Mouse (Mus musculus): ENCODE measurements around the gene Snx10. TPM values are rescaled to one million over a fixed set of nuclear protein-coding genes. Genes with fewer than 3 reads are reported as not detected.
"Not testable (repeated sequence)": the region's sequence is repeated elsewhere in the genome, so short reads cannot be mapped to it uniquely, and the experiment has no call there.

Gene Snx10
- polyA plus RNA-seq (2016; fragmentation: Nextera tagmentation; extraction: Ambion mirVana): 41.9 and 51.1 TPM in 2 replicates

GRCm38 (mm10) chr6:51523807-51524320 is at the start of gene Snx10:
Gene Snx10 (plus strand): TSS chr6:51523901.
- H3K4me1 ChIP-seq: peaks cover 11% of the 10 kb centered on the region; the same call in 1 of the 2 replicates
- H3K9ac ChIP-seq (replicated peaks): peak within 1 kb of the TSS; percentile 79
- H3K27ac ChIP-seq (replicated peaks): peak within 1 kb of the TSS; percentile 77
- ATAC-seq (ENCODE audit: low FRiP score, low read depth): peak; percentile 75
- peak within 1 kb of the TSS; percentile 77 for H3K4me3 ChIP-seq
- H3K27me3 ChIP-seq: no peaks in the 10 kb centered on the region
- H3K9me3 ChIP-seq: no peaks in the 10 kb centered on the region
- no peaks in the 10 kb centered on the region for H3K36me3 ChIP-seq
- WGBS: under 1% methylated on average over 45 of the region's 47 CpGs
- peak within 1 kb of the TSS; percentile 55 for H3K4me2 ChIP-seq (replicated peaks)

- no peak for ATAC-seq (ENCODE audit: low FRiP score, low read depth)
- H3K27me3 ChIP-seq: no peaks in the 10 kb centered on the region
- 91% methylated on average over 4 of the region's 4 CpGs for WGBS
- no peak overlapping the region for H3K4me3 ChIP-seq
- H3K27ac ChIP-seq (replicated peaks): no peak overlapping the region
- no peaks in the 10 kb centered on the region for H3K9me3 ChIP-seq
- H3K4me2 ChIP-seq (replicated peaks): no peak overlapping the region
- no peak overlapping the region for H3K9ac ChIP-seq (replicated peaks)
- H3K36me3 ChIP-seq: peaks cover 76% of the 10 kb centered on the region
- peaks cover 3% of the 10 kb centered on the region; the same call in 1 of the 2 replicates for H3K4me1 ChIP-seq
These were observed 44.5 kb upstream of the Snx10 start for GRCm38 (mm10) chr6:51479136-51479731.

- Histone ChIP-seq H3K27ac (replicated peaks) (no peak overlapping the region), H3K4me3 (no peak overlapping the region), H3K4me2 (replicated peaks) (no peak overlapping the region), H3K27me3 (no peaks in the 10 kb centered on the region), H3K36me3 (peaks cover 57% of the 10 kb centered on the region), H3K9me3 (no peaks in the 10 kb centered on the region), H3K4me1 (no peaks in the 10 kb centered on the region), H3K9ac (replicated peaks) (no peak overlapping the region)
- 96% methylated on average over 8 of the region's 8 CpGs for WGBS
- no peak for ATAC-seq (ENCODE audit: low FRiP score, low read depth)
These were observed 42.2 kb upstream of the Snx10 start for GRCm38 (mm10) chr6:51481548-51481947.

- Histone ChIP-seq H3K4me1 (no peaks in the 10 kb centered on the region), H3K4me2 (replicated peaks) (no peak overlapping the region), H3K27ac (replicated peaks) (no peak overlapping the region), H3K9me3 (no peaks in the 10 kb centered on the region), H3K36me3 (peaks cover 43% of the 10 kb centered on the region), H3K27me3 (no peaks in the 10 kb centered on the region), H3K9ac (replicated peaks) (no peak overlapping the region), H3K4me3 (no peak overlapping the region)
- ATAC-seq (ENCODE audit: low FRiP score, low read depth): no peak
- WGBS: 94% methylated on average over 3 of the region's 3 CpGs
These were observed 39.8 kb upstream of the Snx10 start for GRCm38 (mm10) chr6:51483861-51484260.

- not testable (repeated sequence) for H3K27me3 ChIP-seq; H3K4me1 ChIP-seq; ATAC-seq (ENCODE audit: low FRiP score, low read depth); H3K4me2 ChIP-seq (replicated peaks); H3K27ac ChIP-seq (replicated peaks); H3K4me3 ChIP-seq; H3K9me3 ChIP-seq; H3K9ac ChIP-seq (replicated peaks)
- peaks cover 36% of the 10 kb centered on the region for H3K36me3 ChIP-seq
- 91% methylated on average over 8 of the region's 8 CpGs for WGBS
These were observed 39.1 kb upstream of the Snx10 start for GRCm38 (mm10) chr6:51484556-51484955.

- Histone ChIP-seq H3K27ac (replicated peaks) (no peak overlapping the region), H3K4me3 (no peak overlapping the region), H3K9me3 (no peaks in the 10 kb centered on the region), H3K36me3 (peaks cover 25% of the 10 kb centered on the region), H3K4me2 (replicated peaks) (no peak overlapping the region), H3K4me1 (no peaks in the 10 kb centered on the region), H3K9ac (replicated peaks) (no peak overlapping the region), H3K27me3 (no peaks in the 10 kb centered on the region)
- ATAC-seq (ENCODE audit: low FRiP score, low read depth): no peak
- 61% methylated on average over 2 of the region's 2 CpGs for WGBS
These were observed 38.1 kb upstream of the Snx10 start for GRCm38 (mm10) chr6:51485646-51486045.

GRCm38 (mm10) chr6:51486076-51486710 is 37.5 kb upstream of the Snx10 start:
- ATAC-seq (ENCODE audit: low FRiP score, low read depth): no peak
- H3K4me1 ChIP-seq: no peaks in the 10 kb centered on the region
- no peak overlapping the region for H3K4me2 ChIP-seq (replicated peaks)
- H3K27me3 ChIP-seq: no peaks in the 10 kb centered on the region
- H3K4me3 ChIP-seq: no peak overlapping the region
- no peak overlapping the region for H3K27ac ChIP-seq (replicated peaks)
- peaks cover 20% of the 10 kb centered on the region for H3K36me3 ChIP-seq
- WGBS: 84% methylated on average over 7 of the region's 7 CpGs
- no peaks in the 10 kb centered on the region for H3K9me3 ChIP-seq
- no peak overlapping the region for H3K9ac ChIP-seq (replicated peaks)

- H3K27ac ChIP-seq (replicated peaks): no peak overlapping the region
- no peaks in the 10 kb centered on the region for H3K9me3 ChIP-seq
- H3K27me3 ChIP-seq: no peaks in the 10 kb centered on the region
- no peak overlapping the region for H3K4me2 ChIP-seq (replicated peaks)
- 89% methylated on average over 5 of the region's 5 CpGs for WGBS
- no peaks in the 10 kb centered on the region for H3K4me1 ChIP-seq
- no peak for ATAC-seq (ENCODE audit: low FRiP score, low read depth)
- H3K9ac ChIP-seq (replicated peaks): no peak overlapping the region
- H3K36me3 ChIP-seq: peaks cover 15% of the 10 kb centered on the region
- H3K4me3 ChIP-seq: no peak overlapping the region
These were observed 37.0 kb upstream of the Snx10 start for GRCm38 (mm10) chr6:51486731-51487130.

- no peaks in the 10 kb centered on the region for H3K4me1 ChIP-seq
- H3K9ac ChIP-seq (replicated peaks): no peak overlapping the region
- no peak overlapping the region for H3K4me2 ChIP-seq (replicated peaks)
- no peaks in the 10 kb centered on the region for H3K27me3 ChIP-seq
- WGBS: 57% methylated on average over 2 of the region's 2 CpGs
- no peak overlapping the region for H3K27ac ChIP-seq (replicated peaks)
- no peaks in the 10 kb centered on the region for H3K9me3 ChIP-seq
- H3K4me3 ChIP-seq: no peak overlapping the region
- H3K36me3 ChIP-seq: no peaks in the 10 kb centered on the region
- no peak for ATAC-seq (ENCODE audit: low FRiP score, low read depth)
These were observed 33.9 kb upstream of the Snx10 start for GRCm38 (mm10) chr6:51489787-51490186.

GRCm38 (mm10) chr6:51497321-51498111 is 26.2 kb upstream of the Snx10 start:
- no peak overlapping the region for H3K27ac ChIP-seq (replicated peaks)
- H3K9me3 ChIP-seq: no peaks in the 10 kb centered on the region
- H3K4me3 ChIP-seq: no peak overlapping the region
- WGBS: 72% methylated on average over 8 of the region's 8 CpGs
- no peaks in the 10 kb centered on the region for H3K4me1 ChIP-seq
- H3K36me3 ChIP-seq: no peaks in the 10 kb centered on the region
- H3K27me3 ChIP-seq: no peaks in the 10 kb centered on the region
- H3K9ac ChIP-seq (replicated peaks): no peak overlapping the region
- H3K4me2 ChIP-seq (replicated peaks): no peak overlapping the region
- no peak for ATAC-seq (ENCODE audit: low FRiP score, low read depth)

GRCm38 (mm10) chr6:51505671-51506070 is 18.0 kb upstream of the Snx10 start:
- no peak for ATAC-seq (ENCODE audit: low FRiP score, low read depth)

GRCm38 (mm10) chr6:51507556-51507955 is 16.1 kb upstream of the Snx10 start:
- Histone ChIP-seq H3K27me3 (no peaks in the 10 kb centered on the region), H3K9me3 (no peaks in the 10 kb centered on the region), H3K4me1 (peaks cover 3% of the 10 kb centered on the region; the same call in 1 of the 2 replicates), H3K36me3 (no peaks in the 10 kb centered on the region), H3K4me2 (replicated peaks) (no peak overlapping the region), H3K9ac (replicated peaks) (no peak overlapping the region), H3K4me3 (no peak overlapping the region), H3K27ac (replicated peaks) (no peak overlapping the region)
- 61% methylated on average over 2 of the region's 2 CpGs for WGBS
- ATAC-seq (ENCODE audit: low FRiP score, low read depth): no peak

More at GRCm38 (mm10) chr6:51505671-51506070, 18.0 kb upstream of the Snx10 start:
- H3K9me3 ChIP-seq: no peaks in the 10 kb centered on the region
- H3K36me3 ChIP-seq: no peaks in the 10 kb centered on the region
- H3K27me3 ChIP-seq: no peaks in the 10 kb centered on the region
- no peak overlapping the region for H3K4me2 ChIP-seq (replicated peaks)
- H3K27ac ChIP-seq (replicated peaks): no peak overlapping the region
- H3K4me3 ChIP-seq: no peak overlapping the region
- WGBS: 61% methylated on average over 1 of the region's 1 CpGs
- no peak overlapping the region for H3K9ac ChIP-seq (replicated peaks)
- peaks cover 3% of the 10 kb centered on the region; the same call in 1 of the 2 replicates for H3K4me1 ChIP-seq

Data from midbrain, embryonic 12.5 days (tissue).